In the genomic region with DNA sequence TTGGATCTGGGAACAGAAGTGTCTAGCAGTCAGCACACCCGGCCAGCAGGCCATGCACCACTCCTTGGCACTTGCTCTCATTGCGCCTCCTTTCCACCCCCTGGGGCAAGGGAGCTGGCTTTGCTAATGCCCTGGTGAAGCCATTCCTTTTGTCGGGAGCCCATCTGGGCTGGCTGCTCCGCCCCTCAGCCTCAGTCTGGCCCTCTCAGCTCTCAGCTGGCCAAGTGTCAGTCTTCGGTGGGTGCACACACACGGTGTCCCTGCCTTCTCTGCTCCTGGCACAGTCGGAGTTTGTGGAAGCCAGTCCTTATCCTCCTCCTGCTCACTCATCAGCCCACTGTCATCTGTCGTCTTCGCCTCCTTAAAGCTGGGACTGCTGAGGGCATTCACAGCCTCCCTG, we compare ENCODE assay signal across 16 mouse cellular contexts.
DNase-seq lines count a peak whose midpoint lies in the region; ATAC-seq and TF ChIP-seq lines count a peak whose summit lies in the region.
"Had no signal": no experiment of that assay in that cellular context is flagged by ENCODE, and none has a peak within 500 bp of the region (broad histone marks: within the 10 kb centered on the region; RNA-seq: fewer than 3 reads in every experiment).

No protein-coding gene starts in this region.

- H3K27me3 ChIP-seq in cerebellum, adult 2 months (ENCODE audit: control insufficient read depth, insufficient read depth, low read length), result no peaks in the 10 kb centered on the region
- H3K27me3 ChIP-seq: hindbrain, embryonic 12.5 days; limb, embryonic 12.5 days had no signal

- H3K4me1 ChIP-seq in cerebellum, adult 2 months (ENCODE audit: control insufficient read depth, insufficient read depth, low read length), result peaks cover 4% of the 10 kb centered on the region

- no peak for TF ChIP-seq CTCF in layer of hippocampus, adult 2 months (conservative IDR thresholded peaks at IDR 0.05)
- no peak for TF ChIP-seq CTCF in cerebellum, adult 2 months (IDR thresholded peaks at IDR 0.05; ENCODE audit: borderline replicate concordance, insufficient read depth, low read depth, low read length)

- ATAC-seq in frontal cortex, adult (ENCODE audit: low TSS enrichment), result peak; percentile 21; the same call in 1 of the 2 replicates
- no peak for ATAC-seq in activated CD4-positive, CD25-positive, alpha-beta regulatory T cell, adult 4 months

- H3K4me3 ChIP-seq in layer of hippocampus, adult 2 months, result no peak overlapping the region
- no peak overlapping the region for H3K4me3 ChIP-seq in cerebellum, adult 2 months (replicated peaks; ENCODE audit: insufficient read depth, low read depth, low read length)
- H3K4me3 ChIP-seq: erythroblast, embryonic 14.5 days; hindbrain, embryonic 12.5 days; limb, embryonic 12.5 days had no signal

- no peak for DNase-seq in frontal cortex, postnatal 14 days (ENCODE audit: low spot score in 2 of 2)
- DNase-seq in layer of hippocampus, adult 2 months (ENCODE audit: low spot score in 2 of 2), result no peak
- no peak for DNase-seq in layer of hippocampus, adult 18-20 months (ENCODE audit: low spot score in 2 of 2)
- peak; percentile 50 for DNase-seq in Muller cell, postnatal 12 days (ENCODE audit: inconsistent ontology term)
- peak; percentile 29 to 47 for DNase-seq in cerebellum, adult 2 months
- DNase-seq in ovary, adult 18-20 months (ENCODE audit: low spot score), result no peak
- DNase-seq: embryo, embryonic 11 days; kidney, adult 9 months; lung, adult 18-20 months; right cerebral cortex, postnatal 4 days; thymus, postnatal 25 days had no signal

- 17% methylated on average over 9 of the region's 9 CpGs for WGBS in cerebellum, adult 2 months

- TF ChIP-seq POLR2A in cerebellum, adult 2 months (IDR thresholded peaks at IDR 0.05; ENCODE audit: borderline replicate concordance, insufficient read depth, low read length), result no peak

- peak overlapping the region; percentile 81 for H3K27ac ChIP-seq in layer of hippocampus, adult 2 months
- no peak overlapping the region for H3K27ac ChIP-seq in cerebellum, adult 2 months (ENCODE audit: insufficient read depth, low read length)
- H3K27ac ChIP-seq: hindbrain, embryonic 12.5 days; limb, embryonic 12.5 days had no signal

Comparison
In these comparisons a context has a peak if more than half of its experiments do, and no peak if none do; other contexts are left out.
1. DNase-seq: peak in Muller cell, postnatal 12 days (single experiment) and cerebellum, adult 2 months (2 of 2); none in frontal cortex, postnatal 14 days (0 of 2), layer of hippocampus, adult 2 months (0 of 2), layer of hippocampus, adult 18-20 months (0 of 2) and ovary, adult 18-20 months (single experiment).